Mouse (Mus musculus): Measurements from ENCODE around the gene Ndufa8.

GRCm38 (mm10) chr2:36077160-36077761 is 28.1 kb upstream of the Ndufa8 start:
- no peak for TF ChIP-seq EP300 (IDR thresholded peaks at IDR 0.05; ENCODE audit: low read depth)
- TF ChIP-seq CTCF (IDR thresholded peaks at IDR 0.05; ENCODE audit: low read depth) = no peak
